In the genomic region with DNA sequence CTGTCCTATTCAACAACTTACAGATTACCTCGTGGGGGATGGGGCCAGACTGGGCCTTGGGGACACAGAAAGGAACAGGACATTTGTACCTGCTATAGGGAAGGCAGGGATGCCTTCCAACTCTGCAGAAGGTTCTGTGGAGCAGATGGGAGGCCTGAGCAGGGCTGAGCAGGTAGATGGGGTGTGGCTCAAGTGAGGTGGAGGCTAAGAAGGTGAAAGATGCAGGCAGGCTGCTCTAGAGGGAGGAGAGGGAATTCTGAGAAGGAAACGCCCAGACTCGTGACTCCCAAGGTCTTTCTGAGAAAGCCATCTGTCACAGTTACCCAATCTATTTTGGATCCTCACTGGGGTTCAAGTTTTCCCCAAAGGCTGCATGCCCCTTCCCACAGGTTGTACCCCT, we compare ENCODE assay signal across 27 mouse cellular contexts.
"Had no signal": no experiment of that assay in that cellular context is flagged by ENCODE, and none has a peak within 500 bp of the region (broad histone marks: within the 10 kb centered on the region; RNA-seq: fewer than 3 reads in every experiment).

No protein-coding gene starts in this region.

- H3K4me1 ChIP-seq: heart, embryonic 12.5 days; hindbrain, embryonic 13.5 days; hindbrain, embryonic 15.5 days; intestine, embryonic 15.5 days; kidney, embryonic 15.5 days; liver, embryonic 13.5 days; liver, embryonic 15.5 days had no signal

- H3K27me3 ChIP-seq: heart, embryonic 12.5 days; hindbrain, embryonic 13.5 days; hindbrain, embryonic 15.5 days; intestine, embryonic 15.5 days; kidney, embryonic 15.5 days; limb, embryonic 13.5 days; limb, embryonic 15.5 days; liver, embryonic 13.5 days; liver, embryonic 15.5 days had no signal

- H3K36me3 ChIP-seq: heart, embryonic 10.5 days; heart, embryonic 12.5 days; hindbrain, embryonic 13.5 days; hindbrain, embryonic 15.5 days; intestine, embryonic 15.5 days; kidney, embryonic 15.5 days; limb, embryonic 13.5 days; liver, embryonic 13.5 days; liver, embryonic 15.5 days had no signal

- H3K9ac ChIP-seq: heart, embryonic 12.5 days; hindbrain, embryonic 13.5 days; hindbrain, embryonic 15.5 days; intestine, embryonic 15.5 days; kidney, embryonic 15.5 days; limb, embryonic 13.5 days; limb, embryonic 15.5 days; liver, embryonic 13.5 days; liver, embryonic 15.5 days had no signal

- H3K27ac ChIP-seq: gastrocnemius, adult 2 months; heart, embryonic 10.5 days; hindbrain, embryonic 13.5 days; hindbrain, embryonic 15.5 days; intestine, embryonic 15.5 days; kidney, embryonic 15.5 days; kidney, postnatal 0 days; limb, embryonic 13.5 days; limb, embryonic 15.5 days; liver, embryonic 13.5 days; liver, embryonic 15.5 days had no signal

- H3K9me3 ChIP-seq: heart, embryonic 10.5 days; heart, embryonic 12.5 days; hindbrain, embryonic 13.5 days; hindbrain, embryonic 15.5 days; intestine, embryonic 15.5 days; kidney, embryonic 15.5 days; limb, embryonic 13.5 days; limb, embryonic 15.5 days; liver, embryonic 13.5 days; liver, embryonic 15.5 days had no signal

- DNase-seq: gastrocnemius, adult 2 months; gastrocnemius, postnatal 10 days; gastrocnemius, postnatal 25 days; heart, adult 18-20 months; heart, postnatal 10 days; heart, postnatal 4 days; kidney, adult 11 months; kidney, adult 2 months; kidney, adult 9 months; kidney, postnatal 14 days; kidney, postnatal 36 days; layer of hippocampus, adult 9-11 months; layer of hippocampus, postnatal 36 days; left cerebral cortex, postnatal 4 days; liver, embryonic 13.5 days; lung, adult 18-20 months had no signal

- H3K4me2 ChIP-seq: heart, embryonic 12.5 days; hindbrain, embryonic 13.5 days; hindbrain, embryonic 15.5 days; intestine, embryonic 15.5 days; kidney, embryonic 15.5 days; limb, embryonic 13.5 days; limb, embryonic 15.5 days; liver, embryonic 13.5 days; liver, embryonic 15.5 days had no signal

- ATAC-seq: inflammation-experienced regulatory T-cells, adult 6 months; intestine, embryonic 15.5 days had no signal

- H3K4me3 ChIP-seq: gastrocnemius, adult 2 months; heart, embryonic 10.5 days; heart, embryonic 12.5 days; hindbrain, embryonic 13.5 days; hindbrain, embryonic 15.5 days; intestine, embryonic 15.5 days; kidney, embryonic 15.5 days; limb, embryonic 13.5 days; limb, embryonic 15.5 days; liver, embryonic 13.5 days; liver, embryonic 15.5 days had no signal
